8 mouse cellular contexts compared by ENCODE assay signal in genomic region chr11:68853611-68854401, GRCm38 (mm10). TPM values are rescaled to one million over a fixed set of nuclear protein-coding genes. Genes with fewer than 3 reads are reported as not detected.
DNase-seq lines count a peak whose midpoint lies in the region; ATAC-seq and TF ChIP-seq lines count a peak whose summit lies in the region.

No protein-coding gene starts in this region.

- no peak for DNase-seq in layer of hippocampus, adult 2 months (ENCODE audit: low spot score in 2 of 2)
- DNase-seq in layer of hippocampus, postnatal 36 days: no peak
- peak; percentile 66 for DNase-seq in c-Kit-negative CD71-positive TER-119-positive erythroid progenitor cells, embryonic 14.5 days (ENCODE audit: low read depth, low spot score)
- DNase-seq in gastrocnemius, postnatal 25 days: peak; percentile 50
- DNase-seq in liver, postnatal 0 days: peak; percentile 49

- H3K9ac ChIP-seq in intestine, embryonic 15.5 days: peak overlapping the region; percentile 36; the same call in 1 of the 2 replicates
- H3K9ac ChIP-seq in liver, postnatal 0 days (replicated peaks): peak overlapping the region; percentile 56
- peak overlapping the region; percentile 43 for H3K9ac ChIP-seq in neural tube, embryonic 14.5 days (replicated peaks; ENCODE audit: low read depth, low read length)

- peak overlapping the region; percentile 95 for H3K27ac ChIP-seq in layer of hippocampus, adult 2 months
- H3K27ac ChIP-seq in intestine, embryonic 15.5 days: peak overlapping the region; percentile 72
- H3K27ac ChIP-seq in liver, postnatal 0 days (ENCODE audit: low read depth): peak overlapping the region; percentile 99
- H3K27ac ChIP-seq in neural tube, embryonic 14.5 days (ENCODE audit: low read depth, low read length): peak overlapping the region; percentile 4; the same call in 1 of the 2 replicates

- ATAC-seq in intestine, embryonic 15.5 days: no peak
- ATAC-seq in liver, postnatal 0 days: 0 out of 2 replicates have a peak, but pooled peaks have one; percentile 2
- ATAC-seq in neural tube, embryonic 14.5 days (ENCODE audit: low read depth): no peak
- no peak for ATAC-seq in inflammation-experienced regulatory T-cells, adult 6 months

- no peaks in the 10 kb centered on the region for H3K9me3 ChIP-seq in intestine, embryonic 15.5 days
- no peaks in the 10 kb centered on the region for H3K9me3 ChIP-seq in liver, postnatal 0 days (ENCODE audit: low read length)
- no peaks in the 10 kb centered on the region for H3K9me3 ChIP-seq in neural tube, embryonic 14.5 days (ENCODE audit: control insufficient read depth, low read length)

- no peaks in the 10 kb centered on the region for H3K36me3 ChIP-seq in intestine, embryonic 15.5 days
- 0 out of 2 replicates have a peak, but pooled peaks cover 3% of the 10 kb centered on the region for H3K36me3 ChIP-seq in liver, postnatal 0 days (replicated peaks; ENCODE audit: insufficient read depth, low read length)
- no peaks in the 10 kb centered on the region for H3K36me3 ChIP-seq in neural tube, embryonic 14.5 days (ENCODE audit: control insufficient read depth, insufficient read depth, low read length)

- TF ChIP-seq EP300 in liver, postnatal 0 days (IDR thresholded peaks at IDR 0.05; ENCODE audit: low read depth): peak; percentile 52; the same call in 1 of the 2 replicates

- peak overlapping the region; percentile 59 for H3K4me2 ChIP-seq in intestine, embryonic 15.5 days (replicated peaks)
- peak overlapping the region; percentile 75 for H3K4me2 ChIP-seq in liver, postnatal 0 days (ENCODE audit: low read depth, low read length)
- H3K4me2 ChIP-seq in neural tube, embryonic 14.5 days (ENCODE audit: low read depth, low read length): peak overlapping the region; percentile 52

- 31% methylated on average over 14 of the region's 14 CpGs for WGBS in intestine, embryonic 15.5 days
- WGBS in liver, postnatal 0 days (ENCODE audit: insufficient replicate concordance): 24% methylated on average over 14 of the region's 14 CpGs
- WGBS in neural tube, embryonic 14.5 days: 47% methylated on average over 14 of the region's 14 CpGs

- TF ChIP-seq CTCF in layer of hippocampus, adult 2 months (conservative IDR thresholded peaks at IDR 0.05): 0 out of 2 replicates have a peak, but pooled peaks have one; percentile 9
- TF ChIP-seq CTCF in liver, postnatal 0 days (IDR thresholded peaks at IDR 0.05; ENCODE audit: low read depth): peak; percentile 34; the same call in 1 of the 2 replicates

- peak overlapping the region; percentile 99 for H3K4me3 ChIP-seq in layer of hippocampus, adult 2 months
- peak overlapping the region; percentile 94 for H3K4me3 ChIP-seq in intestine, embryonic 15.5 days (replicated peaks)
- peak overlapping the region; percentile 86 for H3K4me3 ChIP-seq in liver, postnatal 0 days (ENCODE audit: low read depth, low read length)
- H3K4me3 ChIP-seq in neural tube, embryonic 14.5 days (ENCODE audit: low read depth, low read length): peak overlapping the region; percentile 85

- peaks cover 18% of the 10 kb centered on the region; the same call in 1 of the 2 replicates for H3K4me1 ChIP-seq in intestine, embryonic 15.5 days (replicated peaks)
- H3K4me1 ChIP-seq in liver, postnatal 0 days (ENCODE audit: insufficient read depth): peaks cover 37% of the 10 kb centered on the region
- peaks cover 19% of the 10 kb centered on the region for H3K4me1 ChIP-seq in neural tube, embryonic 14.5 days (ENCODE audit: control insufficient read depth, insufficient read depth, low read length)

- no peaks in the 10 kb centered on the region for H3K27me3 ChIP-seq in intestine, embryonic 15.5 days (replicated peaks)
- no peaks in the 10 kb centered on the region for H3K27me3 ChIP-seq in liver, postnatal 0 days (ENCODE audit: insufficient read depth, low read length)
- no peaks in the 10 kb centered on the region for H3K27me3 ChIP-seq in neural tube, embryonic 14.5 days (ENCODE audit: control insufficient read depth, insufficient read depth, low read length)

RNA-seq across cellular contexts. Expression of gene Ndel1, which starts 17.9 kb away (rescaled TPM):
- total RNA-seq in layer of hippocampus, adult 2 months (2021): 10 to 100 TPM; 81.1 to 96.3 TPM
- total RNA-seq in layer of hippocampus, postnatal 36 days (2021): 10 to 100 TPM; 90.5 to 93.2 TPM
- 10 to 100 TPM; 69.4 to 71.0 TPM for total RNA-seq in gastrocnemius, postnatal 25 days (2021)
- polyA plus RNA-seq in intestine, embryonic 15.5 days (2015; fragmentation: Nextera tagmentation; extraction: Ambion mirVana): 69.1 and 69.5 TPM in 2 replicates
- 32.8 and 33.8 TPM in 2 replicates for polyA plus RNA-seq in liver, postnatal 0 days (2015; fragmentation: Nextera tagmentation; extraction: Ambion mirVana)
- polyA plus RNA-seq in neural tube, embryonic 14.5 days (2014; fragmentation: Nextera tagmentation; extraction: Ambion mirVana): 96.3 and 109 TPM in 2 replicates
- 10 to 100 TPM; 30.8 to 36.0 (median 32.1) TPM for polyA plus RNA-seq in inflammation-experienced regulatory T-cells, adult 6 months (2017; shearing (Covaris generic))

RNA-seq across cellular contexts. Expression of gene Rnf222, which starts 34.5 kb away (rescaled TPM):
- total RNA-seq in layer of hippocampus, adult 2 months (2021): not detected
- not detected for total RNA-seq in layer of hippocampus, postnatal 36 days (2021)
- not detected for total RNA-seq in gastrocnemius, postnatal 25 days (2021)
- polyA plus RNA-seq in intestine, embryonic 15.5 days (2015; fragmentation: Nextera tagmentation; extraction: Ambion mirVana): 0.06 and 0.10 TPM in 2 replicates
- polyA plus RNA-seq in liver, postnatal 0 days (2015; fragmentation: Nextera tagmentation; extraction: Ambion mirVana): 0.02 and 0.07 TPM in 2 replicates
- not detected in 2 replicates for polyA plus RNA-seq in neural tube, embryonic 14.5 days (2014; fragmentation: Nextera tagmentation; extraction: Ambion mirVana)
- polyA plus RNA-seq in inflammation-experienced regulatory T-cells, adult 6 months (2017; shearing (Covaris generic)): not detected

RNA-seq across cellular contexts. Expression of gene Rpl26, which starts 47.6 kb away (rescaled TPM):
- 100 to 1,000 TPM; 766 to 781 TPM for total RNA-seq in layer of hippocampus, adult 2 months (2021)
- total RNA-seq in layer of hippocampus, postnatal 36 days (2021): 100 to 1,000 TPM; 738 to 741 TPM
- 100 to 1,000 TPM; 573 to 637 TPM for total RNA-seq in gastrocnemius, postnatal 25 days (2021)
- polyA plus RNA-seq in intestine, embryonic 15.5 days (2015; fragmentation: Nextera tagmentation; extraction: Ambion mirVana): 1,017 and 1,034 TPM in 2 replicates
- 531 and 540 TPM in 2 replicates for polyA plus RNA-seq in liver, postnatal 0 days (2015; fragmentation: Nextera tagmentation; extraction: Ambion mirVana)
- polyA plus RNA-seq in neural tube, embryonic 14.5 days (2014; fragmentation: Nextera tagmentation; extraction: Ambion mirVana): 594 and 606 TPM in 2 replicates
- 1,000 to 10,000 TPM; 1,371 to 2,270 (median 2,196) TPM for polyA plus RNA-seq in inflammation-experienced regulatory T-cells, adult 6 months (2017; shearing (Covaris generic))

Comparison
In these comparisons a context has a peak if more than half of its experiments do, and no peak if none do; other contexts are left out.
1. DNase-seq: peak in c-Kit-negative CD71-positive TER-119-positive erythroid progenitor cells, embryonic 14.5 days (single experiment), gastrocnemius, postnatal 25 days (single experiment) and liver, postnatal 0 days (single experiment); none in layer of hippocampus, adult 2 months (0 of 2) and layer of hippocampus, postnatal 36 days (0 of 2).
2. H3K27ac ChIP-seq: peak in every context shown above with its lines; median percentile 99 in liver, postnatal 0 days; 95 in layer of hippocampus, adult 2 months; 72 in intestine, embryonic 15.5 days; 4 in neural tube, embryonic 14.5 days.
3. Peak in every context shown above with its lines, with median percentiles within 50 percentile points of each other: H3K4me3 ChIP-seq, H3K4me2 ChIP-seq and H3K9ac ChIP-seq.